Mouse (Mus musculus) midbrain, embryonic 15.5 days (tissue): ENCODE measurements around the gene Rtn4rl1. TPM values are rescaled to one million over a fixed set of nuclear protein-coding genes. Genes with fewer than 3 reads are reported as not detected.

Source experiments
- ATAC-seq: fragments of 200-750 bp; cut with Nextera tagmentation; replicated peaks from 2 replicates; pipeline ENCODE4 v1.8.0; 2017; ENCODE audit warnings: moderate TSS enrichment
- H3K27ac ChIP-seq: fragments of 300-500 bp; sonication (generic); 2 replicates; pipeline ENCODE4 v1.5.1; 2015; ENCODE audit warnings: mild to moderate bottlenecking, inconsistent platforms
- H3K27me3 ChIP-seq: fragments of 300-500 bp; sonication (generic); replicated peaks from 2 replicates; pipeline ENCODE4 v1.6.1; 2015; ENCODE audit warnings: inconsistent platforms
- H3K36me3 ChIP-seq: fragments of 300-500 bp; sonication (generic); replicated peaks from 2 replicates; pipeline ENCODE4 v1.6.1; 2015; ENCODE audit warnings: inconsistent platforms
- H3K4me1 ChIP-seq: fragments of 300-500 bp; sonication (generic); 2 replicates; pipeline ENCODE4 v1.6.1; 2015; ENCODE audit warnings: inconsistent platforms
- H3K4me2 ChIP-seq: fragments of 300-500 bp; sonication (generic); 2 replicates; pipeline ENCODE4 v1.6.1; 2015; ENCODE audit warnings: inconsistent platforms, mild to moderate bottlenecking, moderate library complexity
- H3K4me3 ChIP-seq: fragments of 300-500 bp; sonication (generic); 2 replicates; pipeline ENCODE4 v1.5.1; 2015; ENCODE audit warnings: mild to moderate bottlenecking, inconsistent platforms
- H3K9ac ChIP-seq: fragments of 300-500 bp; sonication (generic); 2 replicates; pipeline ENCODE4 v1.6.1; 2015; ENCODE audit warnings: mild to moderate bottlenecking, inconsistent platforms
- H3K9me3 ChIP-seq: fragments of 300-500 bp; sonication (generic); 2 replicates; pipeline ENCODE4 v1.6.1; 2016; ENCODE audit warnings: inconsistent platforms
- WGBS: fragments of 180-500 bp; shearing (Covaris S2); methylation state at CpG from one replicate; pipeline ENCODE4 v1.1.7; 2015; ENCODE audit warnings: mixed read lengths; 5-methylcytosine and 5-hydroxymethylcytosine counted together
- microRNA counts: library from miRNA; unstranded; fragments of <30 nt; microRNA quantifications from one replicate; lab custom pipeline; 2016
- microRNA-seq: library from miRNA; unstranded; fragments of <30 nt; microRNA quantifications from one replicate; pipeline ENCODE4, GENCODE M21; 2016
- polyA plus RNA-seq: library from polyadenylated mRNA; unstranded; fragments of >200 nt; fragmentation: Nextera tagmentation; extraction: Ambion mirVana; gene quantifications from 2 replicates; pipeline ENCODE4 v1.2.1, GENCODE M21; 2015

Rtn4rl1 gene
- polyA plus RNA-seq, 1 experiment from 2014 or later, result 15.7 TPM

DNA sequence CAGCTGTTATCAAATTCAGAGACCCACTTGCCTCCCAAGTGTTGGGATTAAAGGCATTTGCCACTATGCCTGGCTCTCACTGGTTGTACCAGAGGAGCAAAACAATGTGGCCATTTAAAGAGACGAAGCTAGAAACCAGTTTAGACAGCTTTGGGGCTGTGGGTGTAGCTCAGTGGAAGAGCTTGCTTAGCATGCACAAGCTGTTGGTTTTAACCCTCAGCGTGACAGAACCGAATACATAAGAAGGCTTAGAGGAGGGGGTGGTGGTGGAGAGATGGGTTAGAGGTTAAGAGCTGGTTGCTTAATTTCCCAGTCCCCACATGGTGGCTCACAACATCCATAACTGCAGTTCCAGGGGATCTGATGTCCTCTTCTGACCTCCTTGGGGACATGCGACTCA is 115.1 kb downstream of the Rtn4rl1 start:
- no peak overlapping the region for H3K4me2 ChIP-seq
- 68% methylated on average over 4 of the region's 4 CpGs for WGBS
- no peak overlapping the region for H3K9ac ChIP-seq

GRCm38 (mm10) chr11:75310813-75311212 is 117.2 kb downstream of the Rtn4rl1 start:
- 0 out of 2 replicates have a peak, but pooled peaks cover 5% of the 10 kb centered on the region for H3K36me3 ChIP-seq
- H3K4me1 ChIP-seq, result no peaks in the 10 kb centered on the region
- no peaks in the 10 kb centered on the region for H3K27me3 ChIP-seq
- H3K27ac ChIP-seq, result no peak overlapping the region
- no peak for ATAC-seq
- no peak overlapping the region for H3K4me3 ChIP-seq
- no peaks in the 10 kb centered on the region for H3K9me3 ChIP-seq
- H3K4me2 ChIP-seq, result no peak overlapping the region
- WGBS, result 86% methylated on average over 8 of the region's 8 CpGs
- H3K9ac ChIP-seq, result no peak overlapping the region

More for the DNA sequence above, 115.1 kb downstream of the Rtn4rl1 start:
- H3K4me1 ChIP-seq, result no peaks in the 10 kb centered on the region
- H3K9me3 ChIP-seq, result no peaks in the 10 kb centered on the region
- no peak overlapping the region for H3K27ac ChIP-seq
- no peak overlapping the region for H3K4me3 ChIP-seq
- H3K27me3 ChIP-seq, result no peaks in the 10 kb centered on the region
- ATAC-seq, result no peak
- H3K36me3 ChIP-seq, result 0 out of 2 replicates have a peak, but pooled peaks cover 5% of the 10 kb centered on the region

GRCm38 (mm10) chr11:75311751-75312150 is 118.2 kb downstream of the Rtn4rl1 start:
- 80% methylated on average over 6 of the region's 6 CpGs for WGBS
- no peak for ATAC-seq
- no peaks in the 10 kb centered on the region for H3K9me3 ChIP-seq
- H3K4me1 ChIP-seq, result no peaks in the 10 kb centered on the region
- no peaks in the 10 kb centered on the region for H3K27me3 ChIP-seq
- H3K36me3 ChIP-seq, result 0 out of 2 replicates have a peak, but pooled peaks cover 5% of the 10 kb centered on the region
- H3K4me3 ChIP-seq, result no peak overlapping the region
- H3K27ac ChIP-seq, result no peak overlapping the region
- no peak overlapping the region for H3K9ac ChIP-seq
- H3K4me2 ChIP-seq, result no peak overlapping the region

GRCm38 (mm10) chr11:75313834-75314233 is 120.3 kb downstream of the Rtn4rl1 start:
- WGBS, result 89% methylated on average over 8 of the region's 8 CpGs

More at GRCm38 (mm10) chr11:75313834-75314233, 120.3 kb downstream of the Rtn4rl1 start:
- Histone ChIP-seq H3K4me2 (no peak overlapping the region), H3K36me3 (0 out of 2 replicates have a peak, but pooled peaks cover 5% of the 10 kb centered on the region), H3K27me3 (no peaks in the 10 kb centered on the region), H3K4me3 (no peak overlapping the region), H3K27ac (no peak overlapping the region), H3K9ac (no peak overlapping the region), H3K9me3 (no peaks in the 10 kb centered on the region), H3K4me1 (peaks cover 8% of the 10 kb centered on the region)
- ATAC-seq, result no peak

MicroRNA genes within 50 kb of the gene (microRNA counts, 519-probe panel; counts per million panel counts)
- microRNA mmu-miR-132 (lab: Ali Mortazavi, UCI), result 3,436 counts per million, percentile 80 among the panel's probes with 10 or more counts
- microRNA mmu-miR-212 (lab: Ali Mortazavi, UCI), result not detected

Small RNAs within 50 kb of the gene (microRNA-seq; reads per million reads assigned to microRNA genes)
- gene Mir132 (942 reads per million, percentile 79 among the genes with 10 or more reads in this experiment), gene Mir212 (46.9 reads per million, percentile 45 among the genes with 10 or more reads in this experiment)

Other genes with a start within 250 kb of the Rtn4rl1 start
- gene Hic1, start 24.3 kb upstream of the Rtn4rl1 start, polyA plus RNA-seq, result 2.8 and 3.2 TPM in 2 replicates
- 15.4 and 18.3 TPM in 2 replicates for gene Ovca2, start 14.9 kb upstream of the Rtn4rl1 start, polyA plus RNA-seq
- gene Dph1, start 2.5 kb upstream of the Rtn4rl1 start, polyA plus RNA-seq, result 13.1 and 14.0 TPM in 2 replicates
- 49.1 and 49.6 TPM in 2 replicates for gene Rpa1, start 154.5 kb downstream of the Rtn4rl1 start, polyA plus RNA-seq
- gene Smyd4, start 154.7 kb downstream of the Rtn4rl1 start, polyA plus RNA-seq, result 16.8 and 17.2 TPM in 2 replicates
- gene Serpinf1, start 228.9 kb downstream of the Rtn4rl1 start, polyA plus RNA-seq, result 29.8 and 42.7 TPM in 2 replicates
- 0.37 TPM in 1 of 2 replicates, not detected in the other for gene Serpinf2, start 245.8 kb downstream of the Rtn4rl1 start, polyA plus RNA-seq